Mouse (Mus musculus) 3134 (cell line): ENCODE results near the gene Camta1.

Experiments
- DNase-seq: peaks from one replicate; pipeline ENCODE4 v3.0.0-alpha.2; 2011; ENCODE audit warnings: low spot score; ENCODE audit not compliant: insufficient read length; ENCODE audit errors: extremely low read depth

The Camta1 gene

GRCm38 (mm10) chr4:151861806-151862739 is at the start of gene Camta1:
Camta1 (minus strand) TSS chr4:151861876.
- DNase-seq = peak; percentile 97

DNA sequence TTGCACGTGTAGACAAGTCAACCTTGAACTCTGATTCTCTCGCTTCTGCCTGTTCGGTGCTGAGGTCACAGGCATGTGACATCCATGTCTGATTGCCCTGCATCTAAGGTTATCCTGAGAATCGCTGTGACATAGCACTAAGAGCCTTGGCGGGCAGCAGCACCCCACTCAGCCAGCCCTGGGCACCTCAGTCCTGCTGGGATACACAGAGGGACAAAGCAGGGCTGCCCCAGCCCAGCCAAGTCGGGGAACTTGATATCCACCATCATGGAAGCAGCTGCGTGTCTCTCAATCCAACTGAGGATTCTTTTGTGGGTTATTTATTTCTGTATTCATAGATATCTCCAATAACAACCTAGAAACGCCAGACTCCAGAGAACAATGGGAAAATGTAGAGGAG is 47.1 kb upstream of the Camta1 start:
- DNase-seq = no peak

- no peak for DNase-seq
Observed at GRCm38 (mm10) chr4:151907577-151908343, 46.1 kb upstream of the Camta1 start.

DNA sequence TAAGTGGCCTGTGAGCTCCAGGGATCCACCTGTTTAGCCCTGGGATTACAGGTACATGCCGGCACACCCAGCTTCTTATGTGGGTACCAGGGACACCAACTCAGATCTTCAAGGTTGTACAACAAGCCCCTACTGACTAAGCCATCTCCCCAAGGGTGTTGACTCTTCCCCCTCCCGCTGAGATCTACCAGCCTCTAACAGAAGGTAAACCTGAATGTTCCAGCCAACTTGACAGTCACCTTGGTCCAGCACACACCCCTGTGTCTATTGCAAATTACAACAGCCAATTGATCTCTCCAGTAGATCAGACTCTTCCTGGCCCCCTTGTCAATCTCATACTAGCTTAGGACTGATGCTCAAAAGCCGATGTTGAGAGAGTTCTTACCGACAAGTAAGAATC is 43.9 kb upstream of the Camta1 start:
- DNase-seq = no peak

- DNase-seq = no peak
Observed at GRCm38 (mm10) chr4:151904098-151904497, 42.4 kb upstream of the Camta1 start.

DNA sequence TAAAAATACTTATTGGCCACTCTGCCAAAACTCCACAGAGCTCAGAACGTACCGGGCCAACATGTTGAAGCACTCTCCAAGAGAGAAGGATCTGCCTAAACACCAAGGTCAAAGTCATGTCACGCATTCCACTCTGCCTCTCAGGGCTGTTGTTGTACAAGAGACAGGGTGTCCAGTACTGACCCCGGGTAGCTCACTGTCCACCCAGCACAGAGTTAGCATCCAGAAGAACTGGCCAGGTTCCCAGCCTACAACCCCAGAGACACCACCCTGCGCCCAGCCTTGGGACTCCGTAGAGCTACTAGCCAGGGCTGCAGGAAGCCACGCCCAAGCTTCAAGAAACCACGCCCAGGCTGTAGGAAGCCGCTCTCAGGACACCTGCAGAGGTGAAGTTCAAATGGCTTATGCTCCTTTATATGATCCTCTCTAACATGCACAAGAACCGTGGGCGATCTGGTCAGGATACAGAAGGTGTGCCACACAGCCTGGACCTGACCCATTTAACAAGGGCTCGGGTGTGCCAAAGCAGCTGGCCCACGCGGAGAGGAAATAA is 41.1 kb upstream of the Camta1 start:
- no peak for DNase-seq

DNA sequence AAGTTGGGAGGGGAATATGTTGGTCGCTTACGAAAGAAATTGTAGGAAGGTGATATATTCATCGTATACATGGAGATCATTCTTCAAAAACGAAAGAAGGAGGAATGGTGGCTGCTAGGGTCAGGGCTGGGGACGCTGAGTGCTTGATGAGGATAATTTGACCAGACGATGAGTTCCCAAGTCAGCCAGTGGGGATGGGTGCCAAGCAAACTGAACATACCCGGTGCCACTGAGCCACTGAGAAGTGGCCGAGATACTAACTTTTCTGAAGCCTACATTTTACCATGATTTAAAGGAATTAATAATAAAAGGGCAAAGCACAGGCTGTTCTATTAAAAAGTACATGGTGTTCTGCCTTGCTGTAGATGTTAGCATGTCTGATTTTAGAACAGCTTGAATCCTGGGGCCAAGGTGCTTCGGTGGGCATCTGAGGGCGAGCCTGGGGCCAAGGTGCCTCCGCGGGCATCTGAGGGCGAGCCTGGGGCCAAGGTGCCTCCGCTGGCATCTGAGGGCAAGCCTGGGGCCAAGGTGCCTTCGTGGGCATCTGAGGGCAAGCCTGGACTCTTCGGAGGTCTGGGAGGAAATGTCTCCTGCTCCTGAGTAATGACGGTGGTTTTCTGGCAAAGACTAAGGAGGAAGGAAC is 40.5 kb upstream of the Camta1 start:
- DNase-seq = no peak

DNA sequence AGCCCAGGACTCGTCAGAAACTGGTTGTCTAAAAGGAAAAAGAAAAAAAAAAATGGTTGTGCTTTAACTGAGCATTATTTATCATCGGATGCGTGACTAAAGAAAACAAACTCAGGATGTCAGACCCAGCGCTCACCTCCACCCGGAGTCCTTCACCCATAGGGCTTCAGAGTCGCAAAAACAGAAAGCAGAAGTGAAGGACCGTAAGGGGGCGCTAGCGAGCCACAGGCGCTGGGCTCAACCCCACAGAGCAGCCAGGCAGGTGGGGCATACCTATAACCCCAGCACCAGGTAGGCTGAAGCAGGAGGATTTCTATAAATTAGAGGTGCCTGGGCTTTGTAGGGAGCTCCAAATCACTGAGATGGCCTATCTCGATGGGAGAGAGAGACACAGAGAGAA is 39.7 kb upstream of the Camta1 start:
- DNase-seq = no peak

DNA sequence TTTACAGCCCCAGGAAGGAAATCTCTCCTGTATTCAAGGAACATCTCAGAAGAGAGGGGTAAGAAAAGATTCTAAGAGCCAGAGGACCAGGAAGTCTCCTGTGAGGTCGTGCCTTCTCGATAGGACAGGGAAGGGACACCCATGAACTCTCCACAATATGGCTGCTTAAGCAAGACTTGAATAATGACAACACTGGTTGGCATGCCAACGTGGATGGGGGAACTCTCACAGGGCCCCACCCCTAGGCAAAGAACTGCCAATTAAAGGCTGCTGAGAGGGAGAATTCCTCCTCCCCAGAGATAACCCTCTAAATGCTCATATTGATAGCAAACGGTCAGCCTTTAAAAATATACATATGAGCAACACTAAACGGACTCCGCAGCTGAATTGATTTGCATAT is 39.1 kb upstream of the Camta1 start:
- DNase-seq = no peak

- no peak for DNase-seq
Observed at GRCm38 (mm10) chr4:151899707-151900384, 38.2 kb upstream of the Camta1 start.

GRCm38 (mm10) chr4:151898600-151899245 is 37.0 kb upstream of the Camta1 start:
- no peak for DNase-seq

DNA sequence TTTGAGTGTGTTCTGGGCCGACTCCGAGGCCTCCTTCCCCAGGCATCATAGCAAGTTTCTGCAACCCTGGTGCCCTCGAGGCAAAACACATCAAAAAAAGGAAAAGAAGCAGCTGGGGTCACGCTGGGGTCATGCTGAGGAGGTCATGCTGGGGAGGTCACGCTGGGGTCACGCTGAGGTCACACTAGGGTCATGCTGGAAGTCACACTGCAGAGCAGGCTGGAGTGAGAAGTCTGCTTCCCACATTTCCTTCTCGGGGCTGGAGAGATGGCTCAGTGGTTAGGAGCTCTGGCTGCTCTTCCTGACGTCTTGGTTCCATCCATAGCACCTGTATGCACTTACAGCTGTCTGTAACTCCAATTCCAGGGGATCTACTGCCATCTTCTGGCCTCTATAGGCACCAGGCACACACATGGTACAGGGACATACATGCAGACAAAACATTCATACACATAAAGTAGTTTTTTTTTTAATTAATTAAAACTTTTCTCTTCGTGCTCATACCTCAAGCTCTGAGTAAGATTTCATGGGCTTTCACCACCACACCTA is 35.5 kb upstream of the Camta1 start:
- DNase-seq = no peak

DNA sequence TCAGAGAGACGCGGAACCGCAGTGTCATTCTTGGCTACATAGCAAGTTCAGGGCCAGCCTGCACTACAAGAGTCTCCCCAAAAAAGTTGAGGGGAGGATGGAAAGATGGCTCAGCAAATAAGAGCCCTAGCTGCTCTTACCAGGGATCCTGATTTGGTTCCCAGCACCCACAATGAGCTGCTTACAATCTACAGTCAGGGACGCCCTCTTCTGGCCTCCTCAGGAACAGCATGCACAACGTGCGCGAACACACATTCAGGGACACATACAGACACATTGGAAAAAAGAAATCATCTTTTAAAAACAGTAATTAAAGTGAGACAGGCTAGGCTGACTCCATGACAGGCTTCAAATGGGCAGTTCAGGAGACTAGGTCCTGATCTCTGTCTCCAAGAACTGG is 33.9 kb upstream of the Camta1 start:
- no peak for DNase-seq

- DNase-seq = no peak
Observed at GRCm38 (mm10) chr4:151894926-151895325, 33.2 kb upstream of the Camta1 start.

GRCm38 (mm10) chr4:151893241-151893640 is 31.6 kb upstream of the Camta1 start:
- no peak for DNase-seq

DNA sequence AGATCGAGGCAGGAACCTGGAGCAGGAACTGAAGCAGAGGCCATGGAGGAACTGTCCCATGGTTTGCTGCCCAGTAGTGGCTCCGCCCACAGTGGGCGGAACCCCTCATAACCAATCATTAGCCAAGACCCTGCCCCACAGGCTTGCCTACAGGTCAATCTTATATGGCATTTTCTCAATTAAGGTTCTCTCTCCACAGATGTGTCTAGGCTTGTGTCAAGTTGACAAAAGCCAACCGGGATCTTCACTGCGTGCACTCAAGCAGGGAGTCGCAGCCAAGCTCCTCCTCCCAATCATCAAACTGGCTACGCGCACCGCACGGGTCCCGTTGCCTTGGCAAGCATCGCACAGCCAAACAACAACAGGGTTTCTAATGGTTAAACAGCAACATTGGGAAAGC is 19.9 kb upstream of the Camta1 start:
- no peak for DNase-seq

DNA sequence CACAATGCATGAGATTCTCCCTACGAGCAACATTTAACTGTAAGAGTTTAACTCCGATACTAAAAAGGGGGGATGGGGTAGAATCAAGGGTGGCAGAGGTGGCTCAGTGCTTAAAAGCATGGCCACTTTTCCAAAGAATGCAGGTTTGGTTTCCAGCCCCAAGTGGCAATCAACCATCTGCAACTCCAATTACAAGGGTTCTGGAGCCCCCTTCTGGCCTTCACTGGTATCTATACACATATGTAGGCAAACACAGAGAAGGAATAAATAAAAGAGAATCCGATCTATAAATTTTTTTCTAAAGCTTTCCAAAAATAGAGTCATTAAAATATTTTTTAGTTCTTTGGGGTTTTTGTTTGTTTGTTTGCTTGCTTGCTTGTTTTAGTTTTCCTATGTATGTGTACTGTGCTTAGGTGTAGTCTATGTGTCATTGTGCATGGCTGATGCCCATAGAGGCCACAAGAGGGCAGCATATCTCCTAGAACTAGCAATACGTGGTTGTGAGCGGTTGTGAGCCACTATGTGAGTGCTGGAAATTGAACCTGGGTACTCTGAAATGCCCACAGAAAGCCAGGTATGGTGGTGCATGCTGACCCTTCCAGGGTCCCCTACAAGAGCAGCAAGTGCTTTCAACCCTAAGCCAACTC is 18.5 kb upstream of the Camta1 start:
- DNase-seq = no peak

GRCm38 (mm10) chr4:151876400-151876799 is 14.7 kb upstream of the Camta1 start:
- no peak for DNase-seq

DNA sequence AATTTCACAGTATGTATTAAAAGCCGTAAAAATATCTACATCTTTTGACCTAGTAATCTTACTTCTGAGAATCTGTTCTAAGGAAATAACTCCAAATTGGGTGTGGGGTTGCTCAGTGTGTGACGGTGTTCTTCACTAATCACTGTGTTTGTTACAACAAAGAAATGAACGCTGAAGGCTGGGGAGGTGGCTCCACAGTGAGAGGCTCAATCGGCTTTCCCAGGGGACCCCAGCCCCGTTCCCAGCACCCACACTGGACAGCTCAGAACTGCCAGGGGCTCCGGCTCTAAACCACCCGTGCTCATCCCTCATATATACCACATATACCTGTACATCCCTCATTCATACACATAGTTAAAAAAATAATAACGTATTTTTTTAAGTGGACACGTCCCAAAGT is 1.8 kb upstream of the Camta1 start:
- no peak for DNase-seq
